Mouse (Mus musculus) adrenal gland, adult (tissue): Measurements from ENCODE around the gene Ntm.

ENCODE experiments used
- DNase-seq, 2 experiments: peaks; one replicate each; pipeline ENCODE4 v3.0.0; 2022 to 2023; ENCODE audit warnings: low spot score in 1 of 2; ENCODE audit not compliant: inconsistent age in 2 of 2

The Ntm gene

GRCm38 (mm10) chr9:29087656-29088055 lies 875.3 kb downstream of the Ntm start:
- no peak for DNase-seq

DNA sequence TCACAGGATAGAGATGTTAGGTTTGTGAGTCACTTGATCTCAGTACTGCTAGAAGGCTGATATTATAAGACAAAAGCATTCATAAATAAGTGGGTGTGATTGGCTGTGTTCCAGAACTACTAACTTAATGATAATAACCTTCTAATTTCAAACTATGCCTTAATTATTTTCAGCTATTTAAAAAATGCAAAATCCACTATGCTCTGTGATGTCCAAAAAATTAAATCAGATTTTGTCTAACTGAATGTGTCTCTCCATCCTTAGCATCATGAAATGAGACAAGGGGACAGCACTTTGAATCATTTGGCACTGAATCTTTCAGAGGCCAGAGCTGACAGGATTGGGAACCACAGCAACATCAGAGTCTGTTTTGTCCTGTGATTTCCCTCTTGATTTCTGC lies 875.8 kb downstream of the Ntm start:
- no peak for DNase-seq

GRCm38 (mm10) chr9:29075924-29076577 lies 886.9 kb downstream of the Ntm start:
- DNase-seq, result no peak

DNA sequence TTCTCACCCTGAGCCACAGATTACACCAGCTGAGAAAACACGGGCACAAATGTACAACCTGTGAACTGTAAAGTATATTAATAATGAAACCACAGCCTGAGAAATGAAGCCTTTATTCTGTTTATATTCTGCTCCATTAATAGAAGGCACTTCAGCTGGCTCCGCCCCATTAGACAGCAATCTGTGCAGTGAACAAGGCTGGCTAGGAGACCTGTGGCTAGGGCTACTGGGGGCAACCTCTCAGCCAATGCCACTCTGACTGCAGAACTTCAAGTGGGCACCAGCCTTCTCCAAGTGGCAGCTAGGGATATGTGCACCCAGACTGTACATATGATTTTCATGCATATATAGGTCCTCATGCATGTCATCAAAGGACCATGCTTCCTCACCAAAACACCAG lies 887.7 kb downstream of the Ntm start:
- no peak for DNase-seq

- DNase-seq, result no peak
Observed at GRCm38 (mm10) chr9:29074494-29074893, 888.4 kb downstream of the Ntm start.

DNA sequence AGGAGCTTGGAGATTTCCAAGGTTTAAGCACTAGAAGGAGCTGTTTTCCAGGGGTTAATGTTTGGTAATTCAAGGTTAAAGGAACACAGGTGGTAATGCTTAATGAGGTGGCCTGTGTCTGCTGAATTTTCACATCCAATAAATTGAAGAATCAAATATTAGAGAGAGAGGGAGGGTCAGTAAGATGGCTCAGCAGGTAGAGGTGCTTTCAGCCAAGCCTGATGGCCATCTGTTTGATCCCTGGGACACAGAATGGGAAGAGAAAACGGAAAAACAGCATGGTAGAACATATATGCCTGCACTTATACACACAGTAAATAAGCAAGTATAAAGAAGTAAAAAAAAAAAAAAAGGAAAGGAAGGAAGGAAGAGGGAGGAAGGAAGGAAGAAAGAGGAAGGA lies 890.9 kb downstream of the Ntm start:
- DNase-seq, result no peak

GRCm38 (mm10) chr9:29067572-29067971 lies 895.4 kb downstream of the Ntm start:
- no peak for DNase-seq

- no peak for DNase-seq
Observed at GRCm38 (mm10) chr9:29060293-29060692, 902.6 kb downstream of the Ntm start.

- no peak for DNase-seq
Observed at GRCm38 (mm10) chr9:29058811-29059210, 904.1 kb downstream of the Ntm start.

GRCm38 (mm10) chr9:29055637-29056036 lies 907.3 kb downstream of the Ntm start:
- no peak for DNase-seq

GRCm38 (mm10) chr9:29036466-29036865 lies 926.5 kb downstream of the Ntm start:
- peak in 1 of 2 experiments; percentile 16 for DNase-seq

GRCm38 (mm10) chr9:29036058-29036457 lies 926.9 kb downstream of the Ntm start:
- no peak for DNase-seq

DNA sequence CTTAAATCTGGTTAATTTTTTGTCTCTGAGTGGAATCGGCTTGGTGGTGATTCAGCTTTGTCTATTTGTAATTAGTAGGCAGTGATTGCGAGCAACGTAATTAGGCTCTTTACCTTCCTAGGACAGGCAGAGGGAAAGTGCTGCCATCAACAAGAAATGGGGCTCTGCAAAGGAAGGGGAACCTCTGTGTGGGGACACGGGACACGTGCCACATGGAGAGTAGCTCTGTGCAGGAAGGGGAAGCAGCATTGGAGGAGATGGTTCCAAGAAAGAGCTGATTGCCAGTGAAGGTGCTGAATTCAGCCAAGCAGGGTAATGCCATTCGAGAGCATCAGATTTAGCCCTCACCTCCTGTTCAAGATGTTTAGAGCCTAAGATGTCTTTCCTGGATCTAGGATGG lies 936.5 kb downstream of the Ntm start:
- DNase-seq, result no peak

- DNase-seq, result no peak
Observed at GRCm38 (mm10) chr9:29025603-29026002, 937.3 kb downstream of the Ntm start.

DNA sequence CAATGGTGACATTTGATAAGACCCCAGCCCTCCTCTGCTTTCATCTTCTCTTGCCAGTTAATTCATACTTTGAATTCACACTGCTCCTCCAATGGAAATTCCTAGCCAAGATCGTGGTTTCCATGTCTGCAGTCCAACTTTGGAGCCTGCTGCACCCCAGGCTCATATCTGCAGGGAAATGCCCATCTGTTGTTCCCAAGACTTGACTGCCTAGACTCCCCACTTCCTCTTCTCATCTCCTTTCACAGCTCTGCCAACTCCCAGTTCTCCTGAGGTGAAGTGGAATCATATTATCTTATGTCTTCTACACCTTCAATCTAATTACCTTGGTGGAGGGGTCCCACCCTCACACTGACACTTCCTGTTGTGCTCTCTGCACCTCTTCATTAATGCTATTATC lies 937.8 kb downstream of the Ntm start:
- no peak for DNase-seq

GRCm38 (mm10) chr9:29016879-29017278 lies 946.1 kb downstream of the Ntm start:
- DNase-seq, result no peak

- DNase-seq, result no peak
Observed at GRCm38 (mm10) chr9:29013881-29014280, 949.1 kb downstream of the Ntm start.

DNA sequence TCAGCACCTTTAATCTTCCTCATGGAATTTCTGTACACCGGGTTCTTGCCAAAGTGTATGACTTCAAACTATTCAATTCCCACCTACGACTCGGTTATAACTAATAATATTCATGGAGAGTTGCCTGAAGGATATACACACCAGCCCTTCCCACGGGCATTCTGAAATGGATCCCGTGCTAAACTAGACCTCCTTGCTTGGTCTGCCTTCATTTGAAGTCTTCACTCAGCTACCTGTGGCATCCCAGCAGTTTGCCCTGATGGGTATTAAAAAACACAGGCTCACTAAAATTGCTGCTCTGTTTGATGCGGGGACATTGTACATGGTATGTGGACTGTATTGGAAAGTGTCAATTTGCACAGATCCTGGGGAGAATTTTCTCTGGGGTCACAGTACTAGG lies 950.4 kb downstream of the Ntm start:
- no peak for DNase-seq

GRCm38 (mm10) chr9:29011476-29011875 lies 951.5 kb downstream of the Ntm start:
- no peak for DNase-seq

- no peak for DNase-seq
Observed at GRCm38 (mm10) chr9:29004534-29004933, 958.4 kb downstream of the Ntm start.

DNA sequence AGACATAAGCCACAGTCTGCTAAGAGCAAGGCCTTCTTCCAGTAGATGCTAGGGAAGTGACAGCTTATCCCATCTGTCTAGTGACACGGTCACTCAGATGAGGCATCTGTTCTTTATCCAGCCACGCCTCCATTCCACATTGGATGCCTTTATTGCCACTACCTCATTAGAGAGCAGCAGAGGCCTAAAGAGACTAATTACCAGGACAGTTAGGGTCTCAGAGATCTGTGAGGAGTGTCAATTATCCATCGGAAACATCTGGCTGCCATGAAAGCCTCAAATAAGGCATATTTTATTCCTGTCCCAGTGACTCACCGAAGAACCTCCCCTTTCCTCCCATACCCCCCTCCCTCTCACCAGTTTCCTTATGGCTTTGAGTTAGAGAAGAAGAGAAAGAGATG lies 963.0 kb downstream of the Ntm start:
- no peak for DNase-seq

DNA sequence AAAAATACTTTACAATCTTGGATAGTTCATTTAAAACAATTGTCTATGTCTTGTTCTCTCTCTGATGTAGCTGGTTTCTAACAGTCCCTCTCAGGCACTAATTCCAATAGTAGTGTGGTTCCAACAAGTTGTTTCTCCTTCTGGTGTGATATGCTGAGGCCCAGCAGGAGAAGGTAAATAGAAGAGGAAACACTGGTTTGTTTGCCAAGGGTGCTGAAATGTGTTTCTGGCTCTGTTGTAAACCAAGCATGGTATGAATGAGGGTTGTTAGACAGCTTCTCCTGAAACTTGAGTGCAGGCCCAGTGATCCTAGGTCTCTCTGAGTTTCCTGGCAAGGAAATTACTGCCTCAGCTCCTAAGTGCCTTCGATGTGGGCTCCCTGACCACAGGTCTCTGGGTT lies 985.7 kb downstream of the Ntm start:
- DNase-seq, result no peak

- DNase-seq, result no peak
Observed at GRCm38 (mm10) chr9:28969455-28969854, 993.5 kb downstream of the Ntm start.
